Mouse (Mus musculus) right cerebral cortex, postnatal 25 days (tissue): ENCODE results near the gene Xrn1.
"Not testable (repeated sequence)": the region's sequence is repeated elsewhere in the genome, so short reads cannot be mapped to it uniquely, and the experiment has no call there.

Source experiments
- DNase-seq: peaks from one replicate; pipeline ENCODE4 v3.0.0; 2022

The Xrn1 gene

GRCm38 (mm10) chr9:95954585-95955461, at the start of gene Xrn1:
Gene Xrn1, plus strand, starts transcription at chr9:95954760.
- DNase-seq = peak; percentile 88

DNA sequence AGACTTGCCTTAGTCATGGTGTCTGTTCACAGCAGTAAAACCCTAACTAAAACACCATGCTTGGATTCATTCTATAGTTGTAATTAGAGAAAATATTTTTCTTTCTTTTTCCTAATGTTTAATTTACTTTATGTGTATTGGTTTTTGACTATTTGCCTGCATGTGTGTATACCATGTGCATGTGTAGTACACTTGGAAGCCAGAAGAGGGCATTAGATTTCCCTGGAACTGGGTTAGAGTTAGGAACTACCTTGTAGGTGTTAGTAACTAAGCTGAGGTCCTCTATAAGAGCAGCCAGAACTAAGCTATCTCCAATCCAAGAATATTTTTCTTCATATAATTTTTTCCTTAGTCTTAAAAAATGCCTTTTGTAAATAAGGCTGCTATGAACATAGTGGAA, 21.7 kb upstream of the Xrn1 start:
- DNase-seq = no peak

DNA sequence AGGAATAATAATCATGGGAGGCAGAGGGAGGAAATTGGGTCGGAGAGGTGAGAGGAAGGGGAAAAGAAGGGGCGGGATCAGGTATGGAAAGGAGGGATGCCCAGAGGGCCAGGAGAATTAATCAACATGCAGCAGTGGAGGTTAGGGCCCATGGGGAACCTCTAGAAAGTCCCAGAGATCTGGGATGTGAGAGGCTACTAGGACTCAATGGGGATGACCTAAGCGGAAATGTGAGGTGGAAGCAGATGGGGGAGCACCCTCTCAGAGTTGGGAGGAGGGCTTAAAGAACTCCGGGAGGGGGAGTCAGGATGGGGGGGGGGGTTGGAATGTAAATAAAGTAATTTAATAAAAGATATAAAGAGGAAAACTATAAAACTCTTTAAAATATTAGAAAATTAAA, 902 bp upstream of the Xrn1 start:
- DNase-seq = no peak

- DNase-seq = no peak
These were observed 355 bp upstream of the Xrn1 start for GRCm38 (mm10) chr9:95954226-95954584.

DNA sequence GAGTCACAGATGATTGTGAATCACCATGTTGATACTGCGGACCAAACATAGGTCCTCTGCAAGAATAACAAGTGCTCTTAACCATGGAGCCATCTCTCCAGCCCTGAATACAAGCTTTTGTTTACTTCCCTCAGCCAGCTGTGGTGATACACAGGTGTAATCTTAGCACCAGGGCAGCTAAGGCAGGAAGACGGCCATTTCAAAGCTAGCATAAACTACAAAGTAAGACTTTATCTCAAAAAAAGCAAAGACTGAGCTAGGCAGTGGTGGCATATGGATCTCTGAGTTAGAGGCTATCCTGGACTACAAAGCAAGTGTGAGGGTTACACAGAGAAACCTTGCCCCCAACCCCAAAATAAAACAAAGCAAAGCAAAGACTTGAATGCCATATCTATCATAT, 3.1 kb downstream of the Xrn1 start:
- DNase-seq = no peak

- no peak for DNase-seq
These were observed 3.6 kb downstream of the Xrn1 start for GRCm38 (mm10) chr9:95958041-95958730.

GRCm38 (mm10) chr9:95958731-95959105, 4.2 kb downstream of the Xrn1 start:
- DNase-seq = not testable (repeated sequence)

GRCm38 (mm10) chr9:95959246-95959645, 4.7 kb downstream of the Xrn1 start:
- DNase-seq = no peak

DNA sequence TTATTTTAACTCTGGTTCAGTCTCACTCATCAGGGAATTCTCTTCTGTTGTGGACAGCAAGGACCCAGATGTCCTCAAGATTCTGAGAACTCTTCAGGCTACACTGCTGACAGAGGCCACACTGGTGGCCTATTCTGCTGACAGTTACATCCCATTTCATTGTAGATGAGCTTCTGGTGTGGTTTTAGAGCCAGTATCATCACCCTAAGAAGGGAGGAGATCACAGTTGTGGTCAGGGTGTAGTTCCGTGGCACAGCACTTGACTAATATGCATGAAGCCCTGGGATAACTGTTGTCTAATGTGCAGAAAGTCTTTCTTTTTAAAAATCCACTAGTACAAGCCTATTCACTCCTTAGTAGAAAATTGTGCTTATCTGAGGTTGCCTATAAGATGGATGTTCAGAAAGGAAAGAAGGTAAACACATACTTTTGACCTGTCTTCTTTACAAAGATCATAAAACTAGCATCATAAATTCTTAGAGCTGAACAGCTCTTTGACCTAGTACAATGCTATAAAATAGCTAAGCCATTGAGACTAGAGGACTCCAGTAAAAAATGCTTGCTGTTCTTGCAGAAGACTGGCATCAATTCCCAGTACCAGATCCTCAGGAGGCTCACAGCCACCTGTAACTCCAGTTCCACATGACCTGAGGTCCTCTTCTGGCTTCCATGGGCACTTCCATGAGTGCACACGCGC, 5.3 kb downstream of the Xrn1 start:
- DNase-seq = no peak

DNA sequence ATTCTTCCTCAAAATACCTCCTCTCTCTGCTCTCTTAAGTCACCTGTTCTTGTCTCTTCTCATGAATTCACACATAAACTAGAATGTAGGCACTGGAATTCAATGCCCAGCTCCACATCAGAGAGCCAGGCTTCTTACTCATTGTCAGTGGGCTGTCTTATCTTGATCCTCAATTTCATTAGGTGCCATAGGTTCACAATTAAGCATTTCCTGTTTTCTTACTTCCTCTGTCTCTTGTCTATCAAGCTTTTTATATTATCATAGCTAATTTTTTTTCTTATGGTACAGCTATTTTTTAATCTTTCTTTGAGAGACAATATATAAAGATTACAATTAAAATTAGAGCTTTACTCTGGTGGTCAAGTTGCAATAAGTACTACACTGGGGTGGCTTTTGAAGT, 6.5 kb downstream of the Xrn1 start:
- no peak for DNase-seq

GRCm38 (mm10) chr9:95964037-95964436, 9.5 kb downstream of the Xrn1 start:
- no peak for DNase-seq

GRCm38 (mm10) chr9:95978279-95978678, 23.7 kb downstream of the Xrn1 start:
- no peak for DNase-seq

- no peak for DNase-seq
These were observed 25.3 kb downstream of the Xrn1 start for GRCm38 (mm10) chr9:95979896-95980295.

DNA sequence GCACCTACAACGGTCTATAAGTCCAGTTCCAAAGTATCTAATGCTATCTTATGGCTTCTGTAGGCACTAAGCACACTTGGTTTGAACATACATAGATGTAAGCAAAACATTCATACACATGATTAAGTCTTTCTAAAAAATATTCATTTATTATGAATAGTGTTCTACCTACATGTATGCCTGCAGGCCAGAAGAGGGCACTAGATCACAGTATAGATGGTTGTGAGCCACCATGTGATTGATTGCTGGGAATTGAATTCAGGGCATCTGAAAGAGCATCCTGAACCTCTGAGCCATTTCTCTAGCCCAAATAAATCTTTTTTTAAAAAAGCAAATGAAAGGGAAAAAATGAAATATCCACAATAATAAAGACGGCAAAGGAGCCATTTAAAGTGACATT, 37.7 kb downstream of the Xrn1 start:
- DNase-seq = no peak

DNA sequence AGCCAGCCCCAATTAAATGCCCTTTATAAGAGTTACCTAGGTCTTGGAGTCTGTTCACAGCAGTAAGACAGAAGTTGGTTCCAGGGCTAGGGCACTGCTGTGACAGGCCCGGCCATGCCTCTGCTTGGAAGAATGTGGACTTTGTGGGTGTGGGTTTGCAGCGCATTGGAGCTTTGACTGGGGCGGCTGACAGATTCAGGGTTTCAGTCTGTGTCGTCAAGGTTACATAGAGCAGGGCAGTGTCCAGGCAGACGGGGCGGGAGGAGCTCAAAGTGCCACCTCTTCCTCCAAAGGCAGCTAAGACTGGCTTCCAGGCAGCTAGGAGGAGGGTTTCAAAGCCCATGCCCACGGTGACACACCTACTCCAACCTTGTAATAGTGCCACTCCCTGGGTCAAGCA, 49.9 kb downstream of the Xrn1 start:
- no peak for DNase-seq

GRCm38 (mm10) chr9:96010664-96011063, 56.1 kb downstream of the Xrn1 start:
- DNase-seq = no peak

DNA sequence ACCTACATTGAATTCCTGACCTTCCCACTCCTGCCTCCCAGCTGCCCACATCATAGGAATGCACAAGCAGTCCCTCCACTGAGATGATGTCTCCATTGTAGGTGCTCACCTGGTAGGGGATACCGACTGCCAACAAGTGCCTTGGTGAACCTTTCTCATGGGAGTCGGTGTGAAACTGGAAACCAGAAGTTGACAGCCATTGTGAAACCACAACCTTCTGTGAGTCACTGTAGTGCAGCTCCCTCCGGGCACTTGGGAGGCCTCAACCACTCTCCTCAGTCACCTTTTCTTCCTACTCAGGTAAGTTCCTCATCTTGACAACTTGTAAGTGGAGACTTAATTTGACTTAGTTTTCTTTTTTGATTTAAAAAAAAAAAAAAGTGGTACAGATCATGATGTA, 69.4 kb downstream of the Xrn1 start:
- no peak for DNase-seq

DNA sequence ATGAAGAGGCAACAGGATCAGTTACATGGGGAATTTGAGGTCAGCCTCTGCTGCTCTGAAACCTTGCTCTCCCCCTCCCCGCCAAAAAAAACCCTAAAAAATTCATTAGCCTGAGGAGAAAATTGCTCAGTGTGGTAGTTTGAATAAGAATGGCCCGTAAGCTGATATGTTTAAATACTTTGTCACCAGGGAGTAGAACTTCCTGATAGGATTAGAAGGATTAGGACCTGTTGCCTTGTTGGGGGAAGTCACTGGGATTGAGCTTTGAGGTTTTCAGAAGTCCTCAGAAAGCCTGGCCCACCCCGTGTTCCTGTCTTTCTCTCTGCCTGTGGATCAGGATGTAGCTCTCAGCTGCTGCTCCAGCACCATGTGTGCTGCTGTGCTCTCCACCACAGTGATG, 73.4 kb downstream of the Xrn1 start:
- DNase-seq = no peak

- DNase-seq = no peak
These were observed 74.3 kb downstream of the Xrn1 start for GRCm38 (mm10) chr9:96028818-96029217.

DNA sequence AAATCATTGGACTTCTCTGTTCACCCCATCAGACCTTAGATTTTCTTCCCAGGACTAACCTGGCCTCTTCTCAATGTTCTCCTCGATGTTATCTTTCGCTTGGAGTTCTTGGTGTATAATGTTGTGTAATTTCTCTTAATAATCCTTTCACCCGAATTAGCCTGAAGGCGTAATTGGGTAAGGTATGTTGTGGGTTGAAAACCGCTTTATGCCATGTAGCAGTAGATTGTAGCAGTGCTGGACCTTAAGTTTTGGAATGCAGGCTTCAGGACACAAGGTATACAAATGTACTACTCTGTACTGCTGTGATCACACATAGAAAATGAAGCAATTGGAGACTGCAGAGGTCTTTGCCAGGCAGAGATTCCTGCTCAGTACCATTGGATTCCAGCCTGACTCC, 75.3 kb downstream of the Xrn1 start:
- no peak for DNase-seq

GRCm38 (mm10) chr9:96035371-96036086, 81.0 kb downstream of the Xrn1 start:
- DNase-seq = no peak

GRCm38 (mm10) chr9:96044214-96044613, 89.7 kb downstream of the Xrn1 start:
- DNase-seq = no peak

- DNase-seq = no peak
These were observed 96.9 kb downstream of the Xrn1 start for GRCm38 (mm10) chr9:96051501-96051900.
